Mouse (Mus musculus): Measurements from ENCODE around the gene Hnrnpab.

- no peak for TF ChIP-seq CTCF (IDR thresholded peaks at IDR 0.05; ENCODE audit: low read depth)
- no peak for TF ChIP-seq EP300 (optimal IDR thresholded peaks at IDR 0.05)
These were observed 23.1 kb upstream of the Hnrnpab start for GRCm38 (mm10) chr11:51629651-51630314.

All from stomach, postnatal 0 days (tissue).